Mouse (Mus musculus) forebrain, postnatal 0 days (tissue): Measurements from ENCODE around the gene Pcnx. TPM values are rescaled to one million over a fixed set of nuclear protein-coding genes. Genes with fewer than 3 reads are reported as not detected.

Experiments used
- ATAC-seq: fragments of 200-750 bp; cut with Nextera tagmentation; 2 replicates; pipeline ENCODE4 v1.8.0; 2017; ENCODE audit warnings: mild to moderate bottlenecking, moderate library complexity
- DNase-seq: peaks from one replicate; pipeline ENCODE4 v3.0.0-alpha.2; 2015
- H3K27ac ChIP-seq: fragments of 300-500 bp; sonication (generic); 2 replicates; pipeline ENCODE4 v1.5.1; 2014; ENCODE audit warnings: low read depth, mild to moderate bottlenecking, antibody characterized with exemption, low read length, moderate library complexity, mixed read lengths
- H3K27me3 ChIP-seq: fragments of 300-500 bp; sonication (generic); 2 replicates; pipeline ENCODE4 v1.6.1; 2014; ENCODE audit warnings: mild to moderate bottlenecking, low read length, mixed read lengths; ENCODE audit not compliant: insufficient read depth
- H3K36me3 ChIP-seq: fragments of 300-500 bp; sonication (generic); 2 replicates; pipeline ENCODE4 v1.6.1; 2014; ENCODE audit warnings: mild to moderate bottlenecking, moderate library complexity; ENCODE audit not compliant: insufficient read depth
- H3K4me1 ChIP-seq: fragments of 300-500 bp; sonication (generic); 2 replicates; pipeline ENCODE4 v1.6.1; 2014; ENCODE audit warnings: antibody characterized with exemption; ENCODE audit not compliant: insufficient read depth
- H3K4me2 ChIP-seq: fragments of 300-500 bp; sonication (generic); 2 replicates; pipeline ENCODE4 v1.6.1; 2014; ENCODE audit warnings: low read depth, mild to moderate bottlenecking, moderate library complexity
- H3K4me3 ChIP-seq: fragments of 300-500 bp; sonication (generic); 2 replicates; pipeline ENCODE4 v1.5.1; 2014; ENCODE audit warnings: low read depth, low read length, mixed read lengths
- H3K9ac ChIP-seq: fragments of 300-500 bp; sonication (generic); 2 replicates; pipeline ENCODE4 v1.6.1; 2014; ENCODE audit warnings: mild to moderate bottlenecking
- H3K9me3 ChIP-seq: fragments of 300-500 bp; sonication (generic); 2 replicates; pipeline ENCODE4 v1.6.1; 2016; ENCODE audit warnings: low read length
- CTCF ChIP-seq: sonication (generic); IDR thresholded peaks from 2 replicates; pipeline ENCODE4 v1.5.1; 2016; ENCODE audit warnings: antibody characterized with exemption, control low read depth, low read depth
- WGBS: fragments of 180-500 bp; shearing (Covaris S2); extraction: QIAGEN DNeasy Blood & Tissue Kit; methylation state at CpG from one replicate; pipeline ENCODE4 v1.1.7; 2014; 5-methylcytosine and 5-hydroxymethylcytosine counted together
- polyA plus RNA-seq: library from polyadenylated mRNA; unstranded; fragments of >200 nt; fragmentation: Nextera tagmentation; extraction: Ambion mirVana; gene quantifications from 2 replicates; pipeline ENCODE4 v1.2.1, GENCODE M21; 2015
- total RNA-seq: library from RNA; depleted of rRNA; stranded (reverse); fragments of >200 nt; gene quantifications from 2 replicates; pipeline ENCODE4 v1.2.3, GENCODE M21; 2014

Pcnx gene
- total and polyA plus RNA-seq, 2 experiments from 2014 or later = 6.3 to 37.6 TPM

GRCm38 (mm10) chr12:81918346-81918745 lies 58.5 kb downstream of the Pcnx start:
- Histone ChIP-seq H3K4me1 (no peaks in the 10 kb centered on the region), H3K27ac (no peak overlapping the region), H3K4me2 (no peak overlapping the region), H3K9ac (no peak overlapping the region), H3K4me3 (no peak overlapping the region), H3K36me3 (peaks cover 20% of the 10 kb centered on the region), H3K9me3 (no peaks in the 10 kb centered on the region), H3K27me3 (no peaks in the 10 kb centered on the region)
- 88% methylated on average over 12 of the region's 12 CpGs for WGBS
- DNase-seq (no peak), ATAC-seq (no peak)
- no peak for TF ChIP-seq CTCF

- no peak for TF ChIP-seq CTCF
- H3K27me3 ChIP-seq = no peaks in the 10 kb centered on the region
- no peak overlapping the region for H3K4me2 ChIP-seq
- no peaks in the 10 kb centered on the region for H3K9me3 ChIP-seq
- H3K4me3 ChIP-seq = no peak overlapping the region
- H3K9ac ChIP-seq = no peak overlapping the region
- 90% methylated on average over 14 of the region's 14 CpGs for WGBS
- no peaks in the 10 kb centered on the region for H3K4me1 ChIP-seq
- no peak for DNase-seq
- peaks cover 20% of the 10 kb centered on the region for H3K36me3 ChIP-seq
- H3K27ac ChIP-seq = no peak overlapping the region
- ATAC-seq = no peak
Observed at GRCm38 (mm10) chr12:81918886-81919285, 59.1 kb downstream of the Pcnx start.

GRCm38 (mm10) chr12:81920027-81920426 lies 60.2 kb downstream of the Pcnx start:
- no peaks in the 10 kb centered on the region for H3K4me1 ChIP-seq
- 79% methylated on average over 10 of the region's 10 CpGs for WGBS
- H3K27ac ChIP-seq = no peak overlapping the region
- H3K27me3 ChIP-seq = no peaks in the 10 kb centered on the region
- ATAC-seq (no peak), DNase-seq (no peak)
- no peak for TF ChIP-seq CTCF
- H3K9me3 ChIP-seq = no peaks in the 10 kb centered on the region
- H3K4me3 ChIP-seq = no peak overlapping the region
- H3K9ac ChIP-seq = no peak overlapping the region
- H3K36me3 ChIP-seq = peaks cover 20% of the 10 kb centered on the region
- no peak overlapping the region for H3K4me2 ChIP-seq

- Histone ChIP-seq H3K9me3 (no peaks in the 10 kb centered on the region), H3K4me2 (no peak overlapping the region), H3K27ac (no peak overlapping the region), H3K27me3 (no peaks in the 10 kb centered on the region), H3K4me3 (no peak overlapping the region), H3K36me3 (peaks cover 20% of the 10 kb centered on the region), H3K4me1 (no peaks in the 10 kb centered on the region), H3K9ac (no peak overlapping the region)
- no peak for TF ChIP-seq CTCF
- WGBS = 74% methylated on average over 2 of the region's 2 CpGs
- DNase-seq (no peak), ATAC-seq (no peak)
Observed at GRCm38 (mm10) chr12:81920614-81921013, 60.8 kb downstream of the Pcnx start.

- WGBS = 92% methylated on average over 4 of the region's 4 CpGs
- no peak for ATAC-seq
- no peaks in the 10 kb centered on the region for H3K9me3 ChIP-seq
Observed at GRCm38 (mm10) chr12:81921785-81922184, 62.0 kb downstream of the Pcnx start.

GRCm38 (mm10) chr12:81922838-81923237 lies 63.0 kb downstream of the Pcnx start:
- H3K9me3 ChIP-seq = no peaks in the 10 kb centered on the region
- H3K27ac ChIP-seq = no peak overlapping the region
- peaks cover 4% of the 10 kb centered on the region for H3K4me1 ChIP-seq
- ATAC-seq = no peak
- DNase-seq = no peak
- peaks cover 17% of the 10 kb centered on the region for H3K36me3 ChIP-seq
- H3K4me2 ChIP-seq = no peak overlapping the region
- H3K4me3 ChIP-seq = no peak overlapping the region
- H3K9ac ChIP-seq = no peak overlapping the region
- no peaks in the 10 kb centered on the region for H3K27me3 ChIP-seq
- 71% methylated on average over 3 of the region's 3 CpGs for WGBS
- no peak for TF ChIP-seq CTCF

More at GRCm38 (mm10) chr12:81921785-81922184, 62.0 kb downstream of the Pcnx start:
- Histone ChIP-seq H3K27me3 (no peaks in the 10 kb centered on the region), H3K4me2 (no peak overlapping the region), H3K36me3 (peaks cover 20% of the 10 kb centered on the region), H3K27ac (no peak overlapping the region), H3K4me1 (no peaks in the 10 kb centered on the region), H3K9ac (no peak overlapping the region), H3K4me3 (no peak overlapping the region)
- TF ChIP-seq CTCF = no peak
- DNase-seq = no peak

GRCm38 (mm10) chr12:81927163-81927562 lies 67.3 kb downstream of the Pcnx start:
- Histone ChIP-seq H3K4me2 (no peak overlapping the region), H3K4me1 (peaks cover 7% of the 10 kb centered on the region), H3K27ac (no peak overlapping the region), H3K9ac (no peak overlapping the region), H3K36me3 (no peaks in the 10 kb centered on the region), H3K4me3 (no peak overlapping the region), H3K27me3 (no peaks in the 10 kb centered on the region), H3K9me3 (no peaks in the 10 kb centered on the region)
- TF ChIP-seq CTCF = no peak
- DNase-seq (no peak), ATAC-seq (no peak)
- 92% methylated on average over 5 of the region's 5 CpGs for WGBS
